Mouse (Mus musculus) CH12.LX (cell line): ENCODE measurements around the gene Dazap1. TPM values are rescaled to one million over a fixed set of nuclear protein-coding genes. Genes with fewer than 3 reads are reported as not detected.
A peak's percentile ranks its signal among the peaks of the same experiment; 100 is the strongest.

Experiments
- DNase-seq: peaks from one replicate; pipeline ENCODE4 v3.0.0-alpha.2; 2013; ENCODE audit errors: extremely low read depth
- H3K27ac ChIP-seq: 2 replicates; pipeline ENCODE4 v1.5.1; 2012; ENCODE audit warnings: low read depth, mild to moderate bottlenecking, control low read depth, moderate library complexity; ENCODE audit not compliant: insufficient read depth
- H3K27me3 ChIP-seq: replicated peaks from 2 replicates; pipeline ENCODE3; 2012; ENCODE audit warnings: inconsistent platforms
- H3K36me3 ChIP-seq, 2 experiments: replicated peaks in 1 of 2; 2 replicates each; pipeline versions ENCODE3 to v1.6.1; 2012; ENCODE audit warnings: inconsistent platforms in 1 of 2, low read length in 1 of 2, mild to moderate bottlenecking in 1 of 2, mixed read lengths in 1 of 2, moderate library complexity in 1 of 2; ENCODE audit not compliant: control insufficient read depth in 1 of 2, insufficient read depth in 1 of 2
- H3K4me1 ChIP-seq, 2 experiments: 2 replicates each; pipeline ENCODE4 v1.6.1; 2012; ENCODE audit warnings: inconsistent platforms in 1 of 2, moderate library complexity in 1 of 2; ENCODE audit not compliant: insufficient read depth in 2 of 2, control insufficient read depth in 1 of 2
- H3K4me2 ChIP-seq: 2 replicates; pipeline ENCODE4 v1.6.1; 2012; ENCODE audit warnings: low read depth, mild to moderate bottlenecking, control low read depth; ENCODE audit not compliant: poor library complexity, insufficient read depth, severe bottlenecking
- H3K4me3 ChIP-seq, 3 experiments: fragments of 150-350 bp in 1 of 3; sonication (generic) in 1 of 3; replicated peaks in 1 of 3; 2 replicates each; pipeline versions ENCODE3 to v1.5.1; 2011 to 2012; ENCODE audit warnings: low read depth in 2 of 3, low read length in 2 of 3, mild to moderate bottlenecking in 2 of 3, moderate library complexity in 2 of 3, control low read depth in 1 of 3, improper control_type of control experiment in 1 of 3, inconsistent platforms in 1 of 3, mixed read lengths in 1 of 3; ENCODE audit not compliant: poor library complexity in 1 of 3
- H3K79me2 ChIP-seq: replicated peaks from 2 replicates; pipeline ENCODE4 v1.6.1; 2012; ENCODE audit warnings: mild to moderate bottlenecking, moderate library complexity; ENCODE audit not compliant: control insufficient read depth, poor library complexity, insufficient read depth, severe bottlenecking; ENCODE audit errors: extremely low read depth
- H3K9ac ChIP-seq: 2 replicates; pipeline ENCODE4 v1.6.1; 2012; ENCODE audit warnings: low read depth, mild to moderate bottlenecking, control low read depth, moderate library complexity; ENCODE audit not compliant: insufficient read depth
- H3K9me3 ChIP-seq: replicated peaks from 2 replicates; pipeline ENCODE3; 2012; ENCODE audit warnings: low read length, inconsistent platforms, mixed read lengths
- BHLHE40 ChIP-seq: IDR thresholded peaks from 2 replicates; pipeline ENCODE4 v1.6.1; 2011; ENCODE audit warnings: mild to moderate bottlenecking, low read depth, low read length, improper control_type of control experiment
- CHD1 ChIP-seq: IDR thresholded peaks from 2 replicates; pipeline ENCODE4 v1.6.1; 2012; ENCODE audit warnings: low read depth, low read length, improper control_type of control experiment, inconsistent platforms
- CHD2 ChIP-seq: IDR thresholded peaks from 2 replicates; pipeline ENCODE4 v1.6.1; 2011; ENCODE audit warnings: low read length, improper control_type of control experiment
- CTCF ChIP-seq, 2 experiments: IDR thresholded peaks in 1 of 2; conservative IDR thresholded peaks in 1 of 2; 2 replicates each; pipeline ENCODE4 v1.5.1; 2011 to 2012; ENCODE audit warnings: low read depth in 2 of 2, low read length in 2 of 2, improper control_type of control experiment in 1 of 2, inconsistent platforms in 1 of 2, mild to moderate bottlenecking in 1 of 2, moderate library complexity in 1 of 2
- ELF1 ChIP-seq: IDR thresholded peaks from 2 replicates; pipeline ENCODE4 v1.6.1; 2014; ENCODE audit warnings: low read depth, mild to moderate bottlenecking, inconsistent platforms, low read length, improper control_type of control experiment
- GABPA ChIP-seq: IDR thresholded peaks from 2 replicates; pipeline ENCODE4 v1.6.1; 2012; ENCODE audit warnings: low read depth, low read length, improper control_type of control experiment, inconsistent platforms; ENCODE audit not compliant: insufficient replicate concordance
- HCFC1 ChIP-seq: IDR thresholded peaks from 2 replicates; pipeline ENCODE4 v1.6.1; 2012; ENCODE audit warnings: low read depth, mild to moderate bottlenecking, inconsistent platforms, low read length, improper control_type of control experiment
- IRF4 ChIP-seq: IDR thresholded peaks from 2 replicates; pipeline ENCODE4 v1.6.1; 2014; ENCODE audit warnings: low read depth, mild to moderate bottlenecking, inconsistent platforms, low read length, improper control_type of control experiment
- JUN ChIP-seq: IDR thresholded peaks from 2 replicates; pipeline ENCODE4 v1.6.1; 2011; ENCODE audit warnings: low read depth, mild to moderate bottlenecking, low read length, improper control_type of control experiment, moderate library complexity; ENCODE audit not compliant: insufficient read depth
- JUND ChIP-seq: conservative IDR thresholded peaks from 2 replicates; pipeline ENCODE4 v1.6.1; 2011; ENCODE audit warnings: low read depth, low read length, improper control_type of control experiment
- KAT2A ChIP-seq: IDR thresholded peaks from 2 replicates; pipeline ENCODE4 v1.6.1; 2012; ENCODE audit warnings: low read length, improper control_type of control experiment, inconsistent platforms; ENCODE audit not compliant: insufficient replicate concordance
- MAX ChIP-seq: IDR thresholded peaks from 2 replicates; pipeline ENCODE4 v1.6.1; 2011; ENCODE audit warnings: low read length, improper control_type of control experiment
- MEF2A ChIP-seq: IDR thresholded peaks from 2 replicates; pipeline ENCODE4 v1.6.1; 2014; ENCODE audit warnings: low read depth, mild to moderate bottlenecking, inconsistent platforms, low read length, improper control_type of control experiment, borderline replicate concordance
- MXI1 ChIP-seq: IDR thresholded peaks from 2 replicates; pipeline ENCODE4 v1.6.1; 2011; ENCODE audit warnings: mild to moderate bottlenecking, low read depth, low read length, improper control_type of control experiment
- MYC ChIP-seq: IDR thresholded peaks from 2 replicates; pipeline ENCODE4 v1.6.1; 2011; ENCODE audit warnings: low read depth, mild to moderate bottlenecking, improper control_type of control experiment, low read length
- NELFE ChIP-seq: IDR thresholded peaks from 2 replicates; pipeline ENCODE4 v1.6.1; 2011; ENCODE audit warnings: low read depth, low read length, improper control_type of control experiment
- NRF1 ChIP-seq: IDR thresholded peaks from 2 replicates; pipeline ENCODE4 v1.6.1; 2014; ENCODE audit warnings: low read depth, mild to moderate bottlenecking, inconsistent platforms, low read length, improper control_type of control experiment, moderate library complexity
- PAX5 ChIP-seq: IDR thresholded peaks from 2 replicates; pipeline ENCODE4 v1.6.1; 2012; ENCODE audit warnings: low read length, inconsistent platforms, mixed read lengths
- POLR2A ChIP-seq: IDR thresholded peaks from 2 replicates; pipeline ENCODE4 v1.6.1; 2011; ENCODE audit warnings: low read depth, mild to moderate bottlenecking, improper control_type of control experiment, low read length
- POLR2AphosphoS2 ChIP-seq: IDR thresholded peaks from 2 replicates; pipeline ENCODE4 v1.6.1; 2011; ENCODE audit warnings: low read depth, low read length, improper control_type of control experiment
- RAD21 ChIP-seq: IDR thresholded peaks from 2 replicates; pipeline ENCODE4 v1.6.1; 2011; ENCODE audit warnings: low read depth, mild to moderate bottlenecking, low read length, improper control_type of control experiment, moderate library complexity
- RCOR1 ChIP-seq: conservative IDR thresholded peaks from 2 replicates; pipeline ENCODE4 v1.6.1; 2012; ENCODE audit warnings: low read depth, mild to moderate bottlenecking, inconsistent platforms, low read length, improper control_type of control experiment
- SIN3A ChIP-seq: IDR thresholded peaks from 2 replicates; pipeline ENCODE4 v1.6.1; 2012; ENCODE audit warnings: low read length, improper control_type of control experiment, inconsistent platforms
- SMC3 ChIP-seq: IDR thresholded peaks from 2 replicates; pipeline ENCODE4 v1.6.1; 2011; ENCODE audit warnings: low read depth, low read length, improper control_type of control experiment
- TBP ChIP-seq: conservative IDR thresholded peaks from 2 replicates; pipeline ENCODE4 v1.6.1; 2011; ENCODE audit warnings: low read depth, low read length, improper control_type of control experiment
- TCF12 ChIP-seq: IDR thresholded peaks from 2 replicates; pipeline ENCODE4 v1.6.1; 2014; ENCODE audit warnings: low read depth, mild to moderate bottlenecking, inconsistent platforms, low read length, improper control_type of control experiment
- UBTF ChIP-seq: IDR thresholded peaks from 2 replicates; pipeline ENCODE4 v1.6.1; 2012; ENCODE audit warnings: low read depth, mild to moderate bottlenecking, inconsistent platforms, low read length, improper control_type of control experiment, moderate library complexity
- USF1 ChIP-seq: IDR thresholded peaks from 2 replicates; pipeline ENCODE4 v1.6.1; 2014; ENCODE audit warnings: low read depth, mild to moderate bottlenecking, inconsistent platforms, low read length, improper control_type of control experiment
- USF2 ChIP-seq: conservative IDR thresholded peaks from 2 replicates; pipeline ENCODE4 v1.6.1; 2011; ENCODE audit warnings: low read depth, low read length, improper control_type of control experiment
- ZC3H11A ChIP-seq: IDR thresholded peaks from 2 replicates; pipeline ENCODE4 v1.6.1; 2012; ENCODE audit warnings: low read depth, mild to moderate bottlenecking, inconsistent platforms, low read length, improper control_type of control experiment
- ZKSCAN1 ChIP-seq: IDR thresholded peaks from 2 replicates; pipeline ENCODE4 v1.6.1; 2012; ENCODE audit warnings: low read depth, inconsistent platforms, low read length, improper control_type of control experiment, borderline replicate concordance
- ZNF384 ChIP-seq: IDR thresholded peaks from 2 replicates; pipeline ENCODE4 v1.6.1; 2012; ENCODE audit warnings: low read depth, low read length, improper control_type of control experiment, inconsistent platforms
- dilution Hi-C: fragments of 300-500 bp; cut with MboI; formaldehyde crosslinking; loops from 2 replicates; pipeline ENCODE4 v1.14.3; 2020; ENCODE audit warnings: low sequenced_read_pairs; ENCODE audit not compliant: extremely low pct_unique_long_range_greater_than_20kb, extremely low pct_ligation_motif_present
- in situ Hi-C: fragments of 300-500 bp; cut with MboI; formaldehyde crosslinking; loops from 3 replicates; pipeline ENCODE4 v1.14.3; 2019; ENCODE audit warnings: low sequenced_read_pairs, low pct_ligation_motif_present, low pct_unique_long_range_greater_than_20kb, mixed read lengths
- polyA plus RNA-seq: library from polyadenylated mRNA; unstranded; fragments of >175 nt; gene quantifications from 2 replicates; pipeline ENCODE4 v1.2.1, GENCODE M21; 2012; ENCODE audit warnings: low read depth; ENCODE audit not compliant: insufficient read length
- total RNA-seq, 2 experiments: library from RNA; depleted of rRNA; stranded (reverse); fragments of 300-350 nt in 1 of 2; fragments of >200 nt in 1 of 2; gene quantifications; 2 replicates each; pipeline ENCODE4 v1.2.3; 2012 to 2014

The Dazap1 gene
- total and polyA plus RNA-seq, 3 experiments = 162 to 236 (median 187) TPM

- Histone ChIP-seq H3K27me3 (no peaks in the 10 kb centered on the region), H3K4me1 (peaks cover 7 to 26% of the 10 kb centered on the region in 2 experiments), H3K36me3 (peaks cover 41 to 47% of the 10 kb centered on the region in 2 experiments), H3K79me2 (peaks cover 2% of the 10 kb centered on the region; the same call in 1 of the 2 replicates), H3K27ac (no peak overlapping the region), H3K4me3 (peak overlapping the region in 1 of 3 experiments; percentile 31), H3K9me3 (no peaks in the 10 kb centered on the region), H3K4me2 (peak overlapping the region; percentile 94), H3K9ac (no peak overlapping the region)
- DNase-seq = no peak
- in situ Hi-C loops (no loop called here), dilution Hi-C loops (no loop called here)
- TF ChIP-seq SIN3A = 0 out of 2 replicates have a peak, but pooled peaks have one; percentile 3
- TF ChIP-seq CTCF (conservative IDR thresholded peaks at IDR 0.05 in 1 of 2, IDR thresholded peaks at IDR 0.05 in 1 of 2; ENCODE audit: low read depth in 2 of 2, low read length in 2 of 2) = no peak
Observed at GRCm38 (mm10) chr10:80259861-80260641, 1.2 kb upstream of the Dazap1 start.

GRCm38 (mm10) chr10:80261585-80261968, 291 bp downstream of the Dazap1 start:
- in situ Hi-C loops (no loop called here), dilution Hi-C loops (no loop called here)
- Histone ChIP-seq H3K27me3 (no peaks in the 10 kb centered on the region), H3K4me3 (peak overlapping the region; percentile 60 to 73 (median 68)), H3K4me2 (peak overlapping the region; percentile 48), H3K9ac (peak overlapping the region; percentile 80), H3K9me3 (no peaks in the 10 kb centered on the region), H3K4me1 (peaks cover 7 to 31% of the 10 kb centered on the region in 2 experiments), H3K27ac (peak overlapping the region; percentile 67), H3K36me3 (peaks cover 25 to 32% of the 10 kb centered on the region in 2 experiments), H3K79me2 (peaks cover 17% of the 10 kb centered on the region)
- DNase-seq = peak; percentile 99
- TF ChIP-seq TBP = peak; percentile 65; the same call in 1 of the 2 replicates
- peak; percentile 85 for TF ChIP-seq ELF1
- peak; percentile 75; the same call in 1 of the 2 replicates for TF ChIP-seq TCF12
- TF ChIP-seq KAT2A = no peak
- TF ChIP-seq MAX = peak; percentile 78
- no peak for TF ChIP-seq PAX5
- TF ChIP-seq GABPA = no peak
- no peak for TF ChIP-seq JUN
- TF ChIP-seq RAD21 = no peak
- TF ChIP-seq SMC3 = no peak
- no peak for TF ChIP-seq CHD1
- peak; percentile 93 for TF ChIP-seq BHLHE40
- TF ChIP-seq USF2 = no peak
- no peak for TF ChIP-seq ZC3H11A
- TF ChIP-seq CHD2 = no peak
- no peak for TF ChIP-seq RCOR1
- TF ChIP-seq MYC = peak; percentile 91
- no peak for TF ChIP-seq UBTF
- no peak for TF ChIP-seq NRF1
- no peak for TF ChIP-seq ZKSCAN1
- TF ChIP-seq MXI1 = peak; percentile 78; the same call in 1 of the 2 replicates
- TF ChIP-seq NELFE = peak; percentile 76
- TF ChIP-seq IRF4 = no peak; the same call in 1 of the 2 replicates
- TF ChIP-seq HCFC1 = no peak; the same call in 1 of the 2 replicates
- TF ChIP-seq POLR2A = peak; percentile 85
- no peak for TF ChIP-seq SIN3A
- TF ChIP-seq JUND = no peak
- no peak for TF ChIP-seq ZNF384
- no peak for TF ChIP-seq MEF2A
- no peak for TF ChIP-seq USF1
- TF ChIP-seq POLR2AphosphoS2 = no peak; the same call in 1 of the 2 replicates
